Mouse (Mus musculus) adrenal gland (tissue): ENCODE data around the gene Zc3h7a.

Source experiments
- microRNA-seq, 2 experiments: library from miRNA; unstranded; fragments of <30 nt; microRNA quantifications; one replicate each; pipeline ENCODE4; 2019

Gene Zc3h7a

Small RNAs within 50 kb of the gene (microRNA-seq; reads per million reads assigned to microRNA genes)
- gene Gm23935: 8.5 to 17.8 reads per million in 2 experiments
